Mouse (Mus musculus) G1E-ER4 (cell line): ENCODE measurements around the gene Naa30. TPM values are rescaled to one million over a fixed set of nuclear protein-coding genes. Genes with fewer than 3 reads are reported as not detected.

Experiments
- GATA1 ChIP-seq: IDR thresholded peaks from one replicate; pipeline ENCODE4 v1.8.0; 2012; ENCODE audit warnings: low read length, inconsistent platforms
- polyA plus RNA-seq: library from polyadenylated mRNA; stranded (reverse); fragments of >175 nt; gene quantifications from 2 replicates; pipeline ENCODE4 v1.2.3, GENCODE M21; 2012

Gene Naa30
- polyA plus RNA-seq: 14.1 and 18.1 TPM in 2 replicates

GRCm38 (mm10) chr14:49171867-49172581 is at the start of gene Naa30:
Gene Naa30, plus strand, starts transcription at chr14:49172226.
- TF ChIP-seq GATA1: no peak

GRCm38 (mm10) chr14:49127162-49127779 is 44.8 kb upstream of the Naa30 start:
- TF ChIP-seq GATA1: no peak

DNA sequence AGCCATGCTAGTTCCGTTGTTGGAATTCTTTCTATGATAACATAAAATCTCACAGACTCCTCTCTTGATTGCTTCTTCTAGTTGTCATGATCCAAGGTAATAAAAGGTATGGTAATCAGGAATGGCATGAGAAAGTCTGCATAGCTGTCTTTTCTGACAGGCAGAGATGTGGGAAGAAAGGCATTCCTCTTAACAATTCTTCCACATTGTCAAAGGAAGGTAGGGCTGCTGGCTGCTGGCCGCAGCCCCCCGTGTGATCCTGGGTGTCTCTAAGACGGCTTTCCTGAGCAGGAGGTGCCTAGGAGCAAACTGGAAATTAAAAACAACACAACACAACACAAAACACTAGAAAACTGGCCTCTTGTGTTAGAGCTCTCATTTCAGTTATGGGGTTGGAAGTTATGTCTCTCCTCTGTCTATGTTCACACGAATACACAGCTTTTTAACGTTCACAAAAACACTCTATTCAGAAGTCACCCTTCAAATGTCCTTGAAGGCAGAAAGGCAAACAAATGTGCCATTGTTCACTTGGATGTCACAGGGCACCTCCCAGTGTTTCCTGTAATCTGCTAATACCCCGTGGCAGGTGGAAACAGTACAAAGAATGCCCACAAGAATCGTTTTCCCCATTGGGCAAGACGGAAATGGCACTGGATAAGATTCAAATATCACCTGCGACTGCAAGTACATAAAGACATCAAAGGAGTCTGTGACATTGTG is 43.3 kb upstream of the Naa30 start:
- no peak for TF ChIP-seq GATA1

- no peak for TF ChIP-seq GATA1
These were observed 39.6 kb upstream of the Naa30 start for GRCm38 (mm10) chr14:49132391-49132790.

DNA sequence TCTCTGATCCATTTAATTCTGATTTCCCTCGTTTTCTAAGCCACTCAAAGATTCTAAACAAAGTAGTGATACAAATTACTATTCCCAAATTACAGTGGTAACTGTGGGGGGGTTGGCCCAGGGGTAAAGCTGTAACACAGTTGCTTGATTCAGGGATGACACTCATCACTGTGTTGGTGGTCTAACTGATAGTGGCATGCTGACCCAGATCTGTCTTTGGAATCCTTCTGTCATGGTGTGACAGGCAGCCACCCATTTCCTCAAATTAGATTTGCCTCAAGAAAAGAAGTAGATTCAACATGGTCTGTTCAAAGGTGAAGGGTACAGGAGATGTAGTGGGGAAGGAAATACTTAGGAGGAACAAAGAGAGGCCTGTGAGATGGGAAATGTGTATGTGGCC is 33.9 kb upstream of the Naa30 start:
- no peak for TF ChIP-seq GATA1

- TF ChIP-seq GATA1: no peak
These were observed 31.3 kb upstream of the Naa30 start for GRCm38 (mm10) chr14:49140756-49141155.

- no peak for TF ChIP-seq GATA1
These were observed 18.2 kb upstream of the Naa30 start for GRCm38 (mm10) chr14:49153801-49154200.

DNA sequence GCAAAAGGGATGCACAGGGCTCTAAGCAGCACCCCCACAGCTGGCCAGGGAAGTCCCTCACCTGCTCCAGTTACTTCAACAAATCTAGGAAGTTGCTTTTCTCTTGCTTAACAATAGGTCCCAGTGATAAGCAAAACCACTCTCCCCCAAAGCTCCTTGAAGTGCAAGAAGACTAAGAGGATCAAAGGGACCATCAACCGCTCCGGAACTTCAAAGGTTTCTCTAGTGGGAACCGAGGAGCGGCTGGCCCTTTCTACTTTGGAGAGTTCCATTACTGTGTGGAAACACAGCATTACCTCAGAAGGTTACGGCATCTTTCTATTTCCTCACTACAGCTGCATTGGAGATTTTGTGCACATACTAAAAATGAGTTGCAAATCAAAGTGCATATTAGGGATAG is 16.5 kb upstream of the Naa30 start:
- TF ChIP-seq GATA1: no peak

DNA sequence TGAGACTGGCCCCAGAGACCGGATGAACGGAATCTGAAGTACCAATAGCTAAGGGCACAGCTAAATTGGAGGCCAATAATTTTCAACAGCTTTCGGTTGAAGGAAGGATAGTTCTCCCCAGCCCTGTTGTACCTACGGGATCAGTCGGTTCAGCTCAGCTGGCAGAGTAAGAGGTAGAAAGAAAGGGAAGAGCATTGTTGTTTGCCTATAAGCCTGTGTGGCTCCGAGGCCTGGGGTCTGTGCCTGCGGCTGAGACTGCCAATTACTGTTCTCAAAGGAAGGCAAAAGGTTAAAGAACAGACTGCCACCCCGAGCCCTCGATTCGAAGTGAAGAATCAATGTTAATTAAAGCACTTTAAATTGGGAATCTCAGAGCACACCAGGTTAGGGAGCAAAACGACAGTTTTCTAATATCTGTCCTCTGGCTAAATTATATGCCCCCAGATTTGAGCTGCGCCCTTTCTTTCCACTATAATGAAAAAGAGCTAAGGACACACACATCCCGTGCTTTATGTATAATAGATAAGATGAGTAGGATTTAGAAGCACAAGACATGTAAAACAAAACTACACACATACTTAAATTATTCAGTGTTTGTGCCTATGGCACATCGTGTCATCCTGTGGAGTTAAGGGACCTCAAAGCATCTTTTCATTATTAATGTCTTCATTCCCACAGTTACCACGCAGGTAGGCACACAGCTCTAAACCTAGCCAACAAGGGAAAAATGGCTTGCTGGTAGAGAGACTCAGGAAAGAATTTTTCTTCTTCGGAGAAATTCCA is 13.7 kb upstream of the Naa30 start:
- no peak for TF ChIP-seq GATA1

DNA sequence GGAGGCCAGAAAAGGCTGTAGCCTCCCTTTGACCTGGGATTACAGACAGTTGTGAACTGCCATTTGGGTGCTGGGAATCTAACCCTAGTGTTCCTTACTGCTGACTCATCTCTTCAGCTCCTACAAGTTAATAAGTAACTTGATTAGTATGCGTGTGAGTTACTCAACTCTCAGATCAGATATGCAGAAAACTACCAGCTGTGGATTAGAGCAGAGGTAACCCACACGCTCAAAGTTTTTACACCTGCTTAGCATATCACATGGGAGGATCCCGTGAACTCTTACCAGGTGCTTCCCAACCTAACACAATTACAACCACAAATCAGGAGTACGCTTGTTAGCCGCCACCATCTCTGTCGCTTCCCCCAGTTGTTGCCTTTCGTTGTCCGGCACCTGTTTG is 740 bp upstream of the Naa30 start:
- no peak for TF ChIP-seq GATA1

GRCm38 (mm10) chr14:49172582-49172988 is 559 bp downstream of the Naa30 start:
- no peak for TF ChIP-seq GATA1

- no peak for TF ChIP-seq GATA1
These were observed 1.5 kb downstream of the Naa30 start for GRCm38 (mm10) chr14:49173290-49174135.

DNA sequence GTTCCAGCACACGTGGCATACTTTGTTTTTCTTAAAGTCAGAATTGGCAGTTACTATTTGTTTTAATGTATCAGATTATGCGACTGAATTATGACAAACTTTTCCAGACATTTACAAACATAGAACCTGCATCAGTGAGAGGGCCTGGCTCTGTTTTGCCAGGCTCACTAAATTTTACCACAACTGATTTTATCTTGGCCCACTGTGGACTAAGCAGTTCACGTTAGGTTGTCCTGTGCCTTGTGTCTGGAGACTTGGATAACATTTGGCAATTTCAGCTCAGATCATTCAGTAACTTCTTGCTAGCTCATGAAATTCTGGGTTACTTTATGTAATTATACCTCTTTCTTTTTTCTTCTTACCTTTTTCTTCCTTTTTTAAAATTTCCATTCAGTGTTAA is 7.7 kb downstream of the Naa30 start:
- no peak for TF ChIP-seq GATA1

DNA sequence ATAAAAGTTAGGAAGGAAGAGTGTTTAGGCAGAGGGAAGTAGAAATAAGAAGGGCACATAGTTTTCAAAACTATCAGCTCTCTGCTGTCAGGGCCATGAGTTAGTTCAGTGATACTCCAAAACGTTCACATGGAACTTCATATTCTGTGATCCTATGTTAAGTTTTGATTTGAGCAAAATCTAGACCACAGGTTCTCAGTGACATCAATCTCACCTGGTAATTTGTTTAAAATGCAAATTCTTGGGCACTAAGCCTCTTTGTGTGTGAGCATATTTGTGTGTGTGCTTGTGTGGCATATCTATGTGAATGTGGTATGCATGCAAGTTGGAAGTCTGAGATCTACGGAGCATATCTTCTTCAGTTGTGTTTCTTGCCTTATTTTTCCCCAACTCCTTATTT is 14.2 kb downstream of the Naa30 start:
- no peak for TF ChIP-seq GATA1

DNA sequence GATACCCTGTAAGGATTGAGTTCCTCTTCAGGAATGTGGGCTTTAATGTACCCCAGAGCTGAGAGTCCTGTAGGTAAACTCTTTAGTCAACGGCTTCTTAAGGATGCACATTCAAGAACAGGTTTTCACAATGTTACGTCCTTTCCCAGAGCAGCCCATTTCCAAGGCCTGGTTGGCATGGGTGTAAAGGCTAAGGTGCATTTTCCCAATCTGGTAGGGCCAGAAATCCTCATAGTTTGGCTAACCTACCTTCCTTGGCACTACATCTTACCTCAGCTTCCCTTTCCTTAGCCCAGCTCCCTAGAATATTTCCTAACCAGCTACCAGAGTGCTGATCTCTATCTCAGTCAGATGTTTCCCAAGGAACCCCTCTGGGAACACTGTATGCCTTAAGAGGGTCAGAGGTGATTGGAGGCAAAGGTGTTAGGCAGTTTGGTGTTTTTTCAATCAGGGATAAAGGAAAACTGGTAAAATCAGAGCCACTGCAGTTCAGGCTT is 25.1 kb downstream of the Naa30 start:
- no peak for TF ChIP-seq GATA1
